Mouse (Mus musculus) liver, embryonic 14.5 days (tissue): Measurements from ENCODE around the gene Olfr1033.

Experiments used
- CTCF ChIP-seq: IDR thresholded peaks from 2 replicates; pipeline ENCODE4 v1.5.1; 2016; ENCODE audit warnings: antibody characterized with exemption, low read depth, control low read depth
- EP300 ChIP-seq: IDR thresholded peaks from 2 replicates; pipeline ENCODE4 v1.6.1; 2016; ENCODE audit warnings: antibody characterized with exemption, low read depth

DNA sequence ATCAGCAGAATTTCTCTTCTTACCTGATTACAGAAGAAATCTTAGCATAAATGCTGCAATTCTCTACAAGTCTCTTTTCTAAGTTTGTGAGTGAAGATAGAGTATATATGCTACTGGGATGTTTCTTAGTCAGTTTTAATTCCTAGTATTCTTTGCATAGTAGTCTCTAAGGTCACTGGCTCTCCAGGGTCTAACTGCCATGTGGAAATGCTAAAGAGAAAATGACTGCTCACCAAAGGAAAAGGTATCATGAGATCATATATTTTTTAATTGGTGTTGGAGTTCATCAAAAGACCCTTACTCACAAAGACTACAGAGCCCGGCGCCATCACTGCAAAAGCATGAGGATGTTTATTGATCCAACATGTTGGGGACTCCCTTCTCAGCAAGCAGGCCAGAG lies 66.9 kb downstream of the Olfr1033 start, which contains the start of gene Olfr1037:
- TF ChIP-seq CTCF (no peak), EP300 (no peak)
